Mouse (Mus musculus): ENCODE results near the gene Nhej1.

GRCm38 (mm10) chr1:75136293-75136692, 11.3 kb upstream of the Nhej1 start:
- TF ChIP-seq POLR2A (IDR thresholded peaks at IDR 0.05; ENCODE audit: borderline replicate concordance, insufficient read depth, low read length) (no peak), CTCF (IDR thresholded peaks at IDR 0.05; ENCODE audit: borderline replicate concordance, insufficient read depth, low read depth, low read length) (no peak)

Measured in cerebellum, adult 2 months (tissue).